Mouse (Mus musculus) kidney, adult 18-20 months (tissue): Measurements from ENCODE around the gene Abhd5.
"Not testable (repeated sequence)": the region's sequence is repeated elsewhere in the genome, so short reads cannot be mapped to it uniquely, and the experiment has no call there.

Experiments
- DNase-seq: peaks from one replicate; pipeline ENCODE4 v3.0.0; 2021

The Abhd5 gene

DNA sequence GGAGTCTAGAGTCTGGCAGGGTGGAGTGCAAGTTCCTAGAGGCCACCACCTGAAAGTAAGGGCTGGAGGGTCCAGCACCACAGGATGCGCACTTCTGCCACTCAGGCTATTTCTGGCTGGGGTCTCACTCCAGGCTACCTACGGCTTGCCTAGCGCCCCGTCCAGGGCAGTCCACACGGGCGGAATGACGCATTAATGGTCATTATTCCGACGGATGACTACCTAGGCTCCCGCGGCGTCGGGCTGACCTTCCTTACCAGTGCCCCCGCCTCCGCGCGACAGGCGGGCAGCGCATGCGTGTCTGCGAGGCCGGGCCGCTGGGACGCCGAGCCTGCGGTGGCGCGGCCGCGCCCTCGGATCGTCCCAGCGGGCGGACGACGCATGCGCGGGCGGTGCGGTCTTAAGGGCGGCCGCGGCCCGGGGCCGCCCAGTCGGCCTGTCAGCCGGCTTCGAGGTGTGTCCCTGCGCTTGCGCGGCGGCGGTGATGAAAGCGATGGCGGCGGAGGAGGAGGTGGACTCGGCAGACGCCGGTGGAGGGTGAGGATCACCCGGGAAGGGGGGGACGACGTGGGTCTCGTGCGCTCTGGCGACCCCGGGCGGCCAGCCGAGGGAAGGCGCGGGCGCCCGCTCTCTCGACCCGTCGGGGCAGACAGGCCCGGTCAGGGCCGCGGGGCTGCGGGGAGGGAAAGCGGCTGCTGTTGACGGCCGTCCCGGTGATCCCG is at the start of gene Abhd5:
TSS of gene Abhd5 (plus strand) at position 306 of the 722 bp plus-strand sequence.
- peak; percentile 95 for DNase-seq

DNA sequence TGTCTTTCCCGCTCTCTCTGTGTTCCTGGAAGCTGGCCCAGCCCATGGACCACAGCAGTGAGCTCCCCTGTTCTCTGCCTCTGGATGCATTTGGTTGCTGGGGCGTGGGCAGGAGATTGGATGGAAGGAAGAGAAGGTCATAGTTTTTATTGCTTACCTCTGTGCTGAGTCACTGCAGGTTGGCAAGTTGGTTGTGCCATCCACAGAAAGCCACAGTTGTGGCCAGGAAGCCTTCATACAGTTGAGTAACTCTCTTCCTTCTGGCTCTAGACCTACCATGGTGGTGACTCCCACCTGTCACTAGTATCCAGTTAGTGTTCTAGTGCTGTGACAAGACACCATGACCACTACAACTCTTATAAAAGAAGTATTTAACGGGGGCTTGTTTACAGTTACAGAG is 46.1 kb upstream of the Abhd5 start:
- DNase-seq = no peak

DNA sequence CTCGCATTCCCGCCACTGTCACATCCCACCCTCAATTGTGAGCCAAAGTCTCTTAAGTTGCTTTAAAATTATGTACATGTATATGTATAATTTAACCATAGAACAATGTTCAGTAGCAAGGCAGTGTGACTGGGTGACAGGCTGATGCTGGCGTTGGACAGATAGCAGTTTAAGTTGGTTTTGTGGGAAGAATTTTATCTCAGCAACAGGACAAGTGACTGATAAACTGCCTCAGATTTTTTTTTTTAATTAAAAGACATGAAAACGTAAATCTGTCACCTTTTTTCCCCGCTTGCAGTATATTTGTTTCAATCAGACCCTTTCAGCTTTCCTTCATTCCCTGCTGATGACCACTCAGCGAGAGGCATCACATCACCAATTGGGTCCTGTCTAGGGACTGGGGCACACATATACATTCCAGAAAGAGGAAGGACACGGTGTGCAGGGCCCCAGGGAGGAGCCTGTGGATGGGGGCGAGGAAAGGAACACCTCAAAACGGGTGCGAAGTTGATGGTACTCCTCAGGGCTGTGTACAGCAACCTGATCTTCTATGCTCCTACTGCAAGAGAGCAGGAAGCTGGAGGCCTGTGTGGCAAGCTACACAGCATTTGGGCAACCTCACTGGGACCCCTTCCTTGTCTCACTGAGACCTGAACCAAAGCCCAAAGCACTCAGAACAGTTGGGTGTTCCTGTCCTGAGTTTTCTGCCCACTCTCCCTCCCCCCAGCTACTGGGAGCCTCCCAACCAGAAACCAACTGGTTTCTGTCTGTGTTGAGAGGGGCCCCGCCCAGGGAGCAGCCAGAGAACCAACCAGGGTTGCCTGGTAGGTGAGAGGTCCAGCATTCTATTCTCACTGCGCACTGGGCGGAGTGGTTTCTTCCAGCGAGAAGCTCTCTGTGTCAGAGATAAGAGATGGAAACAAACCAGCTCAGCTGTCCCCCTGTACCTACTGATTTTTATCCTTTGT is 42.1 kb upstream of the Abhd5 start:
- DNase-seq = no peak

DNA sequence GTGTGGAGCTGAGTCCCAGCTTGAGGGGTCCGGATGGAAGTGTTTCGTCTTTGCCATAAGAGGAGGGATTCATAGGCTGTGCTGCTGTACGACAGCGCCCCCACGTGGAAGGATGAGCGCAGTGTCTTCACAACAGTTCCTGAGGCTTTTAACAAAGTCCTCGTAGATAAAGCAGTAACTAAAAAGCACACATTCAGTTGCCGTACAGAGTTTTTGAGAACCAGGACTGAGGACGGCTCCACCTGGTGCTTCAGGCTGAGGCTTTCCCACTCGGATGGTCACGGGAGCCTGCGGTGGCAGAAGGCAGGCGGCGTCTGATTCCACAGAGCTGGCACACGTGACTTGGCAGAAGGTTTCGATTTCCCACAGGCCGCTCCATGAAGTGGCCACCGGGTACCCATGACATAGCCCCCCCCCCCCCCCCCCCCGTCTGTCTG is 40.8 kb upstream of the Abhd5 start:
- peak; percentile 90 for DNase-seq

DNA sequence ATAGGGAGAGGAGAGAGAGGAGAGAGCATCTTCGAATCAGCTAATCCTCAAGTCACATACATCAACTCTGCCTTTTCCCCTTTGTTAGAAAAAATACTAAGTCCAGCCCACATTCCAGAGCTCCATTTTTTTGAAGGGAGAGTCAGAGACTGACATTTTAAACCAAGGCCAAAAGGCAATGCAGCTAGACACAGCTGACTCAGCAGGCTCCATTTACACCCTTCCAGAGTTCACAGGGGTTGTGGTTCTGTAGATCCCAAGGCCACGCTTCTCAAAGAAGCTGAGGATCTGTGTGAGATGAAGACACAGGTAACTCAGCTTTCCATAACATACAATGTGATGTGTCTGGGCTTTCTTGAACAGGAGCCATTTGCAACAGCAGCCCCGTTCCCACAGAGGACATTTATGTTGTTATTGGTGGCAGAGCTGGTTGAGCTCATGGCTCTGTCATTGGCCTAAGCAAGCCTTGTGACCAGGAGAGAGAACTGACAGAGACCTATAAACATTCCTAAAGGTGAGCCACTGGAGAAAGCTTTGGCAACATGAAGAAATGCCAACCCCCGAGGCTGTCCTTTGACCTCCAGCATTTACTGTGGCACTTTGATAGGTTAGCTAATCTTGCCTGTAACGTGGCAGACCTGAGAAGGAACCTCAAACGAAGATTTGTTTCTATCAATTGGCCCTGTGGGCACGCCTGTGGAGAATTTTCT is 40.2 kb upstream of the Abhd5 start:
- peak; percentile 61 for DNase-seq

DNA sequence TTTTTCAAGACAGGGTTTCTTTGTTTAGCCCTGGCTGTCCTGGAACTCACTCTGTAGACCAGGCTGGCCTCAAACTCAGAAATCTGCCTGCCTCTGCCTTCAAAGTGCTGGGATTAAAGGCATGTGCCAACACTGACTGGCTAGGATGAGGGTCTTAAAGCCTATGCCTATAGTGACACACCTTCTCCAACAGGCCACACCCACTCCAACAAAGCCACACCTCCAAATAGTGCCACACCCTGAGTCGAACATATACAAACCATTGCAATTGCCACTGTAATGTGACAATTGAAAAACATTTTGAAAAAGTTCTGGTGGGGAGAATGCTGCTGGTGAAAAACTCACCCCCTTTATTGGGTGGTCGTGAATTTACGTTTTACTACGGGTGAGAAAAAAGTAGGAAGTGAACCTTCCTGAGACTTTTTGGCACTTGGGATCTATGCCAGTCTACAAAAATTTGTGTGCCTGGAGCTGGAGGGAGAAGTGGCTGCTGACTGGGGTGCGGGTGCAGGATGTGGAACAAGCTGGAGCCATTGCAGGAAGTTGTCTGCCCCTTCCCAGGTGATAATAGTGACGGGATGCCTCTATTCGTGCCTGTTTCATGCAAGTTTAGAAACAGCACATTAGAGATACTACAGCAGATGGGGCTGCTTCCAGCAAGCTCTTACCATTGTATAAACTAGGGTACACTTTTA is 39.0 kb upstream of the Abhd5 start:
- DNase-seq = no peak

DNA sequence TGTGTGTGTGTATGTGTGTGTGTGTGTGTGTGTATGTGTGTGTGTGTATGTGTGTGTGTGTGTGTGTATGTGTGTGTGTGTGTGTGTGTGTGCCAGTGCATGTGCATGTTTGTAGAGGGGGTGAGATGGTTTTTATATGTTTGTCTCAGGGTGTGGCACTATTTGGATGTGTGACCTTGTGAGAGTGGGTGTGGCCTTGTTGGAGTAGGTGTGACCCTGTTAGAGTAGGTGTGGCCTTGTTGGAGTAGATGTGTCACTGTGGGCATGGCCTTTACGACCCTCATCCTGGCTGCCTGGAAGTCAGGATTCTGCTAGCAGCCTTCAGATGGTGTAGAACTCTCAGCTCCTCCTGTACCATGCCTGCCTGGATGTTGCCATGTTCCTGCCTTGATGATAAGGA is 38.3 kb upstream of the Abhd5 start:
- not testable (repeated sequence) for DNase-seq

DNA sequence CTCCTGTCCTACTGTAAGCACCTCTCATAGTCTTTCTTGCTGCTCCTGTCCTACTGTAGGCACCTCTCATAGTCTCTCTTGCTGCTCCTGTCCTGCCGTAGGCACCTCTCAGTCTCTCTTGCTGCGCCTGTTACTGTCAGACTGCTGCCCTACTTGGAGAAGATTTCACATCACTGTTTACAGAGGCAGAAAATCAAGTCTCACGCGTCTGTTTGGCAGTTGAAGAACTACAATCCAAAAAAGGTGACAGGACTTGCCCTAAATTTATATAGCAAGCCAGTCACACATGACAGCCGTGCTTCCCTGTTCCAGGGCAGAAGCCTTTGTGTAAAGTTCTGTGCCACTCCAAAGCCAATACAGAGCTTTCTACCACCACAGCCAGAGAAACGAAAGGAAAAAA is 37.0 kb upstream of the Abhd5 start:
- DNase-seq = no peak

DNA sequence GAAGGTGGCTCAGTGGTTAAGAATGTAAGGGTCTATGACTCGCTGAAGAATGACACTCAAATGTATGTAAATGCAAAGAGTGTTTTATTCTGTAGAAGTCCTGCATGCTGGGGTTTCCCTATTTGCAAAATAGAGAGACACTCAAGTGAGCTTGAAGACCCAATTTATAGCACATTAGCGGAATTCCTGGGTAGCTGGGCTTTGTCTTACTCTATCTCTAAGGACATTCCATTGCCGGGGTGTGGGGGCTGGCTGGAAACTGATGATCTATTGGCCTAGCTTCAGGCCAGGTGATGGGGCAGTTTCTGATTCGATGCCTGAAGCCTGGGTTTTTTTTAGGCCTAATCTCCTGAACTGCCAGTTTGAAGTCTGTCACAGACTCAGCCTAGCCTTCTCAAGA is 36.5 kb upstream of the Abhd5 start:
- no peak for DNase-seq

DNA sequence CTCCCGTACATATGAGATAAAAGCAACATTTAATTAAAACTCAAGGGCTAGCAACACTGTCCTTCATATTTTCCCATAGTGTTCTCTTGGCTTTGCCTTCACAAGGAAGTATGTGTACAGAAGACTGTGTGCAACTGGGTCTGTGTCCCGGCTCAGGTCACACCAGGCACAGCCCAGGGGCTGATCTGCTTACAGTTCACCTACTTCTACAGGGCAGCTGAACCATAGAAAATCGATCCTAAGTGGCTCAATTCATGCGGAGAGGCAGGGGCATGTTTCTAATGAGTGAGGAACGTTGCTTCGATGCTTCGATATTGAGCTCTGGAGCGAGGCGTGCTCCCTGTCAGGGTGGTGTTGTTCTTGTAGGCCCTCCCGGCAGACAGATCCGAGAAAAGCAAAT is 35.9 kb upstream of the Abhd5 start:
- DNase-seq = no peak

DNA sequence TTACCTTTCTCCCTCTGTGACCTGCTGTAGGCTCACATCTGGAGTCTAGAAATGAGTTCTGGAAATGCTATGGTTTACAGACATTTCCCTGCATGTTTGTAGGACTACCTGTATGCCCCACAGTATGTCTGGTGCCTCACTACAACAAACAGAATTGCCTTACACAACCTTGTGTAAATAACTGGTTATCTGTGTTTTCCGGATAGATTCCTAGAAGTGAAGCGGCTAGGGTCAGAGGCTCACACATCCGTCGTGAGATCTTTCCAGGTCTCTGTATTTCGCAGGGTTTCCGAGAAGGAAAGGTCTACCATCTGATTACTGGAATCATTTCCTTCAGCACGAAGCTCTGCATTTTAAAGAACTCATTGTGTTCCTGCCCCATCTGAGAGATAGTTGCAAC is 34.8 kb upstream of the Abhd5 start:
- no peak for DNase-seq

DNA sequence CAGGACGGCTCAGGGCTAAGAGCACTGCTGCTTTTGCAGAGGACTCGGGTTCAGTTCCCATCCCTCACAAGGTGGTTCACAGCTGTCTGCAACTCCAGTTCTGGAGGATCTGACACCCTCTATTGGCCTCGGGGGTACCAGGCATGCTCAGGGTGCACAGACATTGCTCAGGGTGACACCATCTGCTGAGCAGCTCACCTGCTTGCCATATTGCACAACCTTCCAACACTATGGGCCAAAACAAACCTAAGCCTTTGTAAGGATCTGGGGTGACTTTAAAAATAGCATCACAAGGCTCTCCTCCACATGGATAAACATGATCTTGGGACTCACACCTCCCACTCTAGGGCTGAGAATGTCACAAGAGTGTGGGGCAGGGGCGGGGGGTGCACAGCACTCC is 30.8 kb upstream of the Abhd5 start:
- no peak for DNase-seq

DNA sequence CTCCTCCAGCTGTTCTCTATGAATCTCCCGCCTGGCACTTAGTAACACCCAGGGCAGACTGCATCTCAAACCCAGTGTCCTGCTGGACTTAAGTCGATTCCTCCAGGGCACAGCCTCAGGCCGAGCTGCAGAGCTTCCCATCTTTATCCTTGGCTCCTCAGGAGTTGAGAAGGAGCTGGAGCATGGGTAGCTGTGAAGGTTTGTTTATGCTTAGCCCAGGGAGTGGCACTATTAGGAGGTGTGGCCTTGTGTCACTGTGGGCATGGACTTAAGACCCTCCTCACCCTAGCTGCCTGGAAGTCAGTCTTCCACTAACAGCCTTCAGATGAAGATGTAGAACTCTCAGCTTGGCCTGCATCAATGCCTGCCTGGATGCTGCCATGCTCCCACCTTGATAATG is 29.1 kb upstream of the Abhd5 start:
- no peak for DNase-seq

DNA sequence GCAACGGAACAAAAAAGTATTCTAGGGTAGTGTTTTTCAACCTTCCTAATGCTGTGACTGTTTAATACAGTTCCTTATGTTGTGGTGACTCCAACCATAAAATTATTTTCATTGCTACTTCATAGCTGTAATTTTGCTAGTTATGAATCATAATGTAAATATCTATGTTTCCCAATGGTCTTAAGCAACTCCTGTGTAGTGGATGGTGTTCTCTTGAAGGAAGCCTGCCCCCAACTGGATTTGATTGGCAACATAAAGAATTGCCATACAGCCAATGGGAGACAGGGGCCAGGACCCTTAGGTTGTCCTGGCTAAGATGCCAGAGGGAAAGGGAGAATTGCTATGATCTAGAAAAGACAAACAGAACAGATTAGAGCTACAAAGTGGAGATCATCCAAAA is 25.4 kb upstream of the Abhd5 start:
- no peak for DNase-seq

DNA sequence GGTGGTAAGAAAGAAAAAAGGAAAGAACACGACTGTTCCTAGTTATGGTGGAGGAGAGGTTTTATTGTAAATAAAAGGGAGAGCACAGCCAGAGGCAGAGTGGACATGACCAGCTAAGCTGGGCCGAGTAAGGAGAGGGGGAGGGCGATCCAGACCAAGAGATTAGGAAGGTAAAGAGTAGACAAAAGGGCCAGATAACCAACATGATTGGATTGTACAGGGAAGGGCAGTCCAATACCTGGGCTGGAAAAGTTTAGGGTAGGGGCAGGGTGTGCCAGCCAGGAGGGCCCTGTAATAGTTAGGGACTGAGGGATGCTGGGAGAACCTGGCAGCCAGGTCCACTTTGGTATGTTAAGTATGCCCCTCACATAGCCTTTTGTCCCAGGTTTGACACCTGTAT is 23.2 kb upstream of the Abhd5 start:
- DNase-seq = no peak

DNA sequence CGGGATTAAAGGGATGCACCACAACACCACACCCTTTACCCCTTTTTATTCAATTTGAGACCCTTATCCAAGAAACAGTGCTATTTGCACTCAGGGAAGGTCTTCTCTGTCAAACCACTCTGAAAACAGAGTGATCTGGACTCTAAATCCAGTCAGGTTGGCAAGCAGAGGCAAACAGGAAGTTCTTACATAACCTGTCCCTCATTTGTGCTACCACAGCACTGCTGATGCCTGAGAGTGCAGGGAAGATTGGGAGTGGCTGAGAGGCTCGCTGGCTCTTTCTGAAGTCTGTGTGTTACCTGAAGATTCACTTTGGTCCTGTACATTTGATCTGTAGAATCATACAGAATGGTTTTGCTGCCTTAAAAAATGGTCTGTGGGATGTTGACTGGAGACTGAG is 14.7 kb upstream of the Abhd5 start:
- DNase-seq = peak; percentile 15

DNA sequence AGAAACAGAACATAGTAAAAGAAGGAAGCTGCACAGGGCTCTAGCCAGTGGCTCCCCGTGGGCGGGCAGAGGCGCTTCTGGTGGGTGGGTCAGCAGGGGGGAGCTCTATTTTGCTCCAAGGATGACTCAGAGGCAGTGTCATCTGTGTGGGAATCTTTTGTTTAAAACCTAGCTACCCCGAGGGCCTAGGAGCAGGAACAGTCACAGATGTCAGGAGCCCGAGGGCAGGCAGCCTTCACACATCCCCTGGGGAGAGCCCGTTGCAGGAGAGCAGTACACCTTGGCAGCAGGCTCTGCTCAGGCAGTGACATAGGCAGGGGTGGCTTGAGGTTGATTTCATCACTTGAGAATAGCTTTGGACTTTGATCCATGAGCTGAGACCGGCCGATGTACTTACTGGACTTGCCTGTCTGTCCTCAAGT is 13.9 kb upstream of the Abhd5 start:
- peak; percentile 43 for DNase-seq

DNA sequence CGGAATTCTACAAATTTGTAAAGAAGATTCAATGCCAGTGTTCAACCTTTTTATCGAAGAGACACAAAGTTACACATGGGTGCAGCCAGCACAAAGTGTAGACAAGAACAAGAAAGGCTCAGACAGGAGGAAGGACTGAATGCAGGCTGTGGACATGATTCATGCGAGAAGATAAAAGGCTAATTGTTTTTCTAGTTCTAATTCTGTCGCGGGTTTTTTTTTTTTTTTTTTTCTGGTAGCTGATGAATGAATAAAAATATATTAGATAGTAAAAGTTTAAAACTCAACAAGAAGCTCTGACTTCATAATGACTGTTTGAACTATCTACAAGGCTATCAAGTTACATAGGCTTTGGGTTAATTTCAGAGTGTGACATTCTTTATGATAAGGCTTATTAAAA is 11.4 kb upstream of the Abhd5 start:
- no peak for DNase-seq

DNA sequence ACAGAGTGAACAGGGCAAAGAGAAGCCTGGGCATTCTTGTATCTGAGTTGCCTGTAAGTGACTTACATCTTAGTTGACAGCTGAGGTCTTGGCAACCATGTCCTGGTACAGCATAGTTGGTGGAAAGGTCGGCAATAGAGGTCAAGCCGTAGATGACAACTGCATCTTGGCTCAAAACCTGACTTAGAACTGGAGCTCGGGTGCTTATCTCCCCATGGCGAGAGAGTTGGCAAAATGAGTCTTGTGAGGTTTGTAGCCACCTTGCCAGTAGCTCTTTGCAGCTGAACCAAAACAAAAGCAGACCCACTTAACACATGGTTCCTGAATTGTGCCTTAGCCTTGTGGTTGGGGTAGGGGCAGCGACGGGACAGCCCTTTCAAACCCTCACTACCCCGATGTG is 8.0 kb upstream of the Abhd5 start:
- DNase-seq = no peak

DNA sequence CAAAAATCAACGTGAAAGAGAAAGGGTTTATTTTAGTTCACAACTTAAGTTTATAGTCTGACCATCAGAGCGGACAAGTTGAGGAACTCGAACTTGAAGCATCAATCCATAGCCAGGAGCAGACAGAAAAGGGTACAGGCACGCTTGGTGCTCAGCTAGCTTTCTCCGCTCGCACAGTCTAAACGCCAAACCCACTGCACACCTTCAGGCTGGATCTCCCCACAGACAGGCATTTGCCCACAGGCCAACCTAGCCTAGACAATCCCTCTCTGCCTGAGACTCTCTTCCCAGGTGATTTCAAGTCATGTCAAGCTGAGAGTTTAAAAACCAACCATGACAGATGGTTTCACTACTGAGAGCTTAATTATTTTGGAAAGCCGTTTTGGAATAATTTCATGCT is 6.8 kb upstream of the Abhd5 start:
- DNase-seq = no peak

DNA sequence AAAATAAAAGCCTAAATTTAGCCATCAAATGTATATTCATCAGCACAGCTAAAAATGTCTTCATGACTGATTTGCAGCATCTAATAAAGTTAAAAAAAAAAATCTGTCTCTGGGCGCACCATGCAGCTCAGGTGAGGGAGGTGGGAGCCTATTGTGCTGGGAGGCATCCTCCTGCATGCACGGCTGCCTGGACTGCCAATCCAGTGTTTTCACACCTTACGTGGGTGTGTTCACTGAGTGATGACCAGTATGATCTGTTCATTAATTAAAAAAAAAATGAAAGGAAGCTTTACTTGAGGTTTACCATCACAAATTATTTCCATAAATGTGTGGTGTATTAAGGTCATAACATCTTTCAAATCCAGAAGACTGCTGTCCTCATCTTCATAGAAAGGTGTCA is 6.1 kb upstream of the Abhd5 start:
- no peak for DNase-seq

DNA sequence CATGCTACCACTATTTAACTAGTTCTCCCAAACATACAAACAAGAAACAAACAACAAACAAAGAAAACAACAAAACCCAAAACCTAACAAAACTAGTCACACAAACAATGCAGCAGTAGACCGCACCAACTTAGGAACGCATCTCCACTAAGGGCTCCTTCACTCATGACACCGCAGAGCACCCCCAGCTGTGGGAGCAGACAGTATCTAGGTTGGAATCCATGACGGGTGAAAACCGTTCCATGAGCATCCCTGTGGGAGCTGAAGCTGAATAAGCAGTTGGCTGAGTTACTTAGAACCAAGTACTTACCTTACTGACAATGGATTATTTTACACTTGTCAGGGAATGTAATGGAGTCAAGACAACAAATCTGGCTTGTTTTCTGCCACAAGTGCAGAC is 5.3 kb upstream of the Abhd5 start:
- no peak for DNase-seq

DNA sequence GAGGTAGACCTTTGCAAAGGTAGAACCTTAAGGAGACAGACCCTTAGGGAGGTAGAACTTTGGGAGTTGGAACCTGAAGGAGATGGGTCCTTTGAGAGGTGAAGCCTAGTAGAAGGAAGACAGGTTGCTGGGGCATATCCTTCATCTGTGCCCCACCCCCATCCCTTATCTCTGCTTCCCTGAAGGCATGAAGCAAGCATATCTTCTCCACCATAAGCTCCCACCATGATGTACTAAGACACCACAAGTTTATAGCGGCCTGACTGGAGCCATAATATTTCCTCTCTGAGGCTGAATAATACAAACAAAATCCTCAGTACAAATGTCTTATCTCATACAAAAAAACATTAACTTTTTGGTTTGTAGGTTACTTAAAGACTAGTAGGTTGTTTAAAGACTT is 3.5 kb upstream of the Abhd5 start:
- DNase-seq = no peak
